Mouse (Mus musculus) effector memory CD4-positive, alpha-beta T cell, adult 5 months (primary cell): ENCODE results near the gene Scpep1. TPM values are rescaled to one million over a fixed set of nuclear protein-coding genes. Genes with fewer than 3 reads are reported as not detected.

Experiments
- polyA plus RNA-seq: library from polyadenylated mRNA; unstranded; fragments of 100-300 nt; shearing (Covaris generic); gene quantifications from one replicate; pipeline ENCODE4 v1.2.1, GENCODE M21; 2017

Gene Scpep1
- polyA plus RNA-seq, result 26.0 TPM

GRCm38 (mm10) chr11:88955217-88955969, at the start of gene Scpep1:
TSS of gene Scpep1 (minus strand) at chr11:88955465.

DNA sequence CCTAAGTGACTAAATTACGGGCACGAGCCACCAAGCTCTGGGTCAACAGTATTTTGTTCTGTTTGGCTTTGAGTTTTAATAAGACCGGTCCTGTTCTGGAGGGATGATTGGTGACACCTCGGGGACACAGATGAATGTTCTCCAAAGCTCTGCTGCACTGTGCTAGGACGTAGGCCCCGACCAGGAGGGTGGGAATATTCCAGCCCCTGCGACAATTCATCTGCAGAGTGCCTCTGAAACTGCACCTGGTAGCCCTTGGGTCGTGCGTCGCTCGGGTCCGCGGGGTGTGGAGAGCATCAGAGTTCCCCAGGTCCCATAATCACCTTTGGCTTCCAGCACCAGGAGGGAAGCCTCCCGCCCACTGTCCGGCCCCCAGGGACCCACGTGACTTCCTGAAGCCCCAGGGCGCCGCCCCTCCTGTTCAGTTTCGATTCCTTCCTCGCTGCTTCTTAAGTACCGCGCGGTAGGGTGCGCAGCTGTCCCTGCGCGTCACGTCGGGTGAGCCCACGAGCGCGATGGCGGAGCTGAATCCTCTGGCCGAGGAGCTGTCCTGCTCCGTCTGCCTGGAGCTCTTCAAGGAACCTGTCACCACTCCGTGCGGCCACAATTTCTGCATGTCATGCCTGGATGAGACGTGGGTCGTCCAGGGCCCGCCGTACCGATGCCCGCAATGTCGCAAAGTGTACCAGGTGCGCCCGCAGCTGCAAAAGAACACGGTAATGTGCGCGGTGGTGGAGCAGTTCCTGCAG, 43.9 kb upstream of the Scpep1 start, which contains the start of gene Trim25:
Trim25 (plus strand) TSS at position 403 of the 749 bp plus-strand sequence.

DNA sequence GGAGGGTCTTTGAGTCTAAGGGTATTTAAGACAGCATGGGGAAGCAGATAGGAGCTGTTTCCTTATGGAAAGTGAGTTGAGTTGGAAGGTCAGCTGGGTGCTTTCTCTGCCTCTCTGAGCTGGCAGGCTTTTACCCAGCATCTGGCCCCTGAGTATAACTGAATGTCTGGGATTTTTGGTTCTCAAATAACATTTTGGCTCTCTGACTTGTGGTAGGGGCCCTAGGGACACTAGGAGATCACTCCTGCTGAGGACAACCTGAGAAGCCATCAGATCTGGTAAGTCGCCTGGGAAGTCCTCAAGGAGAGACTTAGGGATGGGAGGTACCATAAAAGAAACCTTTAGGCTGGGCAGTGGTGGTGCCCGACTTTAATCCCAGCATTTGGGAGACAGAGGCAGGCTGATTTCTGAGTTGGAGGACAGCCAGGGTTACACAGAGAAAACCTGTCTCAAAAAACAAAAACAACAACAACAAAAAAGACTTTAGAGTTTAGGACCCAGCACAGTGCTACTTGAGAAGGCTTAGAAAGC, 15.0 kb upstream of the Scpep1 start, which contains the start of gene Coil:
Coil (plus strand) TSS at position 51 of the 531 bp plus-strand sequence.

GRCm38 (mm10) chr11:88966881-88967361, 11.7 kb upstream of the Scpep1 start, which contains the start of gene Elobl:
TSS of gene Elobl (minus strand) at chr11:88966931.

Other genes starting within 250 kb of the Scpep1 start
- 22.1 TPM for gene Msi2, start 237.0 kb downstream of the Scpep1 start, polyA plus RNA-seq
- 1.4 TPM for gene Akap1, start 90.9 kb downstream of the Scpep1 start, polyA plus RNA-seq
- not detected for gene Elobl, start 11.5 kb upstream of the Scpep1 start, polyA plus RNA-seq
- gene Coil, start 14.8 kb upstream of the Scpep1 start, polyA plus RNA-seq, result 8.2 TPM
- 30.0 TPM for gene Trim25, start 43.9 kb upstream of the Scpep1 start, polyA plus RNA-seq
- 15.6 TPM for gene Dgke, start 111.4 kb upstream of the Scpep1 start, polyA plus RNA-seq
- gene Gm525, start 118.4 kb upstream of the Scpep1 start, polyA plus RNA-seq, result not detected